Comparison of ENCODE assay signal across 19 mouse cellular contexts in the genomic region with DNA sequence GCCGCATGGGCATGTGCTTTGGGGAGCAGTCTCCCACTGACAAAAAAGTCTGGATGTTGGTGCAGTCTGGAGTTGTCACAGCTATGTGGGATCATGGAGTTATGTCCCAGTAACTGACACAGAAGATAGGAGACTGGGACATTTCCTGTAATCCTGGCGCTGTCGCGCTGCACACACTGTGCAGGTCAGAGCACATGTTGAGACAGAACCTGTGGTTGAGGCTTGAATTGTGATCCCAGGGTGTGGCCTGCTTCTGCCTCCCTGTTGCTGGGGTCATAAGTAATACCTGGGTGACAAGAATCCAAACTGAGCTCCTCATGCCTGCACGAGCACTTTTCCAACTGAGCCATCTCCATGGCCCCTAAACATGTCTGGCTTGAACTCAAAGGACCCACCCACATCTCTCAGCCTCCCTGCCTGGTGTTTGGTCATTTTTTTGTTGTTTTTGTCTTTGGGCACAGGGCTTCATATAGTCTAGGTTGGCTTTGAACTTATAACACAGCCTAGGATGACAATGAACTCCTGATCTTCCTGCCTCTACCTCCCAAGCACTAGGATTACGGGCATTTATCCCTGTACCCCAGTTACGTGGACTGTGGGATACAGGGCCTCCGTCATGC. TPM values are rescaled to one million over a fixed set of nuclear protein-coding genes. Genes with fewer than 3 reads are reported as not detected.
"Had no signal": no experiment of that assay in that cellular context is flagged by ENCODE, and none has a peak within 500 bp of the region (broad histone marks: within the 10 kb centered on the region; RNA-seq: fewer than 3 reads in every experiment).

No protein-coding gene starts in this region.

- H3K4me3 ChIP-seq: left cerebral cortex, adult 2 months; limb, embryonic 10.5 days; midbrain, embryonic 12.5 days had no signal

- DNase-seq: kidney, adult 18-20 months; kidney, postnatal 10 days; kidney, postnatal 4 days; lung, adult 18-20 months; right cerebral cortex, postnatal 14 days; thymus, postnatal 36 days had no signal

- ATAC-seq: midbrain, embryonic 16.5 days had no signal

- H3K9me3 ChIP-seq: limb, embryonic 10.5 days; midbrain, embryonic 12.5 days had no signal

- H3K4me2 ChIP-seq: midbrain, embryonic 12.5 days had no signal

- H3K27me3 ChIP-seq: midbrain, embryonic 12.5 days had no signal

- H3K9ac ChIP-seq: midbrain, embryonic 12.5 days had no signal

- H3K27ac ChIP-seq: left cerebral cortex, adult 2 months; limb, embryonic 10.5 days; midbrain, embryonic 12.5 days had no signal

RNA-seq across cellular contexts. Expression of a gene that starts 5.7 kb away (rescaled TPM):
- total RNA-seq: megakaryocyte-erythroid progenitor cell, adult 5-6 weeks had no signal
- polyA plus RNA-seq: kidney, embryonic 14.5 days; limb, embryonic 10.5 days; limb, embryonic 14.5 days; lung, embryonic 16.5 days; midbrain, embryonic 12.5 days; midbrain, embryonic 16.5 days; neural tube, embryonic 14.5 days; thymus, postnatal 0 days had no signal

RNA-seq across cellular contexts. Expression of a gene that starts 10.7 kb away (rescaled TPM):
- total RNA-seq: layer of hippocampus, adult 8-10 months; layer of hippocampus, postnatal 25 days; left cerebral cortex, postnatal 14 days had no signal
